30 mouse cellular contexts compared by ENCODE assay signal in the genomic region with DNA sequence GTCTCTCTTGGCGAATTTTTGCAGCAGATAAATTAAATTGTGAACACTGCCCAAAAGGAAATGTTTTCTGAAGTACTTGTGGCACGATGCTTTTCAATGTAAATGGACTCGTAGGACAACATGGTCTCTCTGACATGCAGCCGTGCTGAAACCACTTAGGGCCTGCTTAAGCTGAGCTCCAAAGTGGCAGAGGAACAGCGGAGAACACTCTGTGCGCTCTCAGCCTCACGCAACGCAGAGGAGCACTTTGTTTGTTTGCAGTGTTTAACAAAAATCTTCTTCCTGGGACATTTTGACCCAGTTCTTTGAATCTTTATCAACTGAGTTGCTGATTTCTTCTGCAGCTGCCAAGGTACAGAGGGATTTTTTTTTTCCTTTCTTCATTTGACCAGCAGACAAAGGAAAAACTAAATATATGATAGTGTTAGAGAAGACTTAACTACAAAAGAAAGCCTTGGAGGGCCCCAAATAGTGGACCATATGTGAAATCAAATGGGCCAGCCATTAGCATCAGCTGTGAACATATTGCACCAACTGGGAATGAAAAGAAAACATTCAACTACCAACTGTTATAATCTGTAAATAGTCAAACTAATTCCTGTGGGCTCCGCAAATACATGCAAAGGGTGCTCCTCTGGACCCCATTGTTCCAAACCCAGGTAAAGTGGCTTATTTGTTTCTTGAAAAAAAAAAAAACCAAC.
DNase-seq lines count a peak whose midpoint lies in the region; ATAC-seq lines count a peak whose summit lies in the region.
"Had no signal": no experiment of that assay in that cellular context is flagged by ENCODE, and none has a peak within 500 bp of the region (broad histone marks: within the 10 kb centered on the region; RNA-seq: fewer than 3 reads in every experiment).

No protein-coding gene starts in this region.

- WGBS in forebrain, embryonic 13.5 days: 63% methylated on average over 9 of the region's 9 CpGs
- 84% methylated on average over 9 of the region's 9 CpGs for WGBS in forebrain, embryonic 10.5 days

- 0 out of 2 replicates have a peak, but pooled peaks cover 3% of the 10 kb centered on the region for H3K4me1 ChIP-seq in forebrain, embryonic 13.5 days
- no peaks in the 10 kb centered on the region for H3K4me1 ChIP-seq in forebrain, embryonic 10.5 days
- no peaks in the 10 kb centered on the region for H3K4me1 ChIP-seq in megakaryocyte, embryonic 14.5 days
- H3K4me1 ChIP-seq: embryonic facial prominence, embryonic 13.5 days; heart, embryonic 12.5 days; limb, embryonic 13.5 days; midbrain, embryonic 13.5 days; neural tube, embryonic 13.5 days had no signal

- DNase-seq in forebrain, embryonic 10.5 days (ENCODE audit: extremely low spot score, low spot score): no peak
- peak; percentile 25 to 74 for DNase-seq in layer of hippocampus, adult 18-20 months (ENCODE audit: low spot score in 2 of 2)
- peak; percentile 10 to 15 for DNase-seq in layer of hippocampus, postnatal 36 days
- DNase-seq in lung, adult 18-20 months: no peak
- DNase-seq: adrenal gland, postnatal 10 days; cerebellum, adult 11-12 months; cerebellum, adult 9-11 months; gastrocnemius, adult 2 months; gastrocnemius, postnatal 36 days; heart, adult 18-20 months; kidney, adult 9 months; kidney, postnatal 10 days; lung, postnatal 36 days; right cerebral cortex, postnatal 4 days; thymus, adult 18-20 months; thymus, postnatal 36 days had no signal

- no peaks in the 10 kb centered on the region for H3K36me3 ChIP-seq in forebrain, embryonic 13.5 days (ENCODE audit: poor library complexity, severe bottlenecking)
- H3K36me3 ChIP-seq in forebrain, embryonic 10.5 days (replicated peaks): no peaks in the 10 kb centered on the region
- H3K36me3 ChIP-seq in megakaryocyte, embryonic 14.5 days (replicated peaks; ENCODE audit: low read length): no peaks in the 10 kb centered on the region
- H3K36me3 ChIP-seq: embryonic facial prominence, embryonic 13.5 days; heart, embryonic 12.5 days; limb, embryonic 13.5 days; midbrain, embryonic 13.5 days; neural tube, embryonic 13.5 days had no signal

- no peak overlapping the region for H3K27ac ChIP-seq in forebrain, embryonic 13.5 days
- no peak overlapping the region for H3K27ac ChIP-seq in forebrain, embryonic 10.5 days
- H3K27ac ChIP-seq: embryonic facial prominence, embryonic 13.5 days; gastrocnemius, adult 2 months; hindbrain, embryonic 14.5 days; limb, embryonic 13.5 days; midbrain, embryonic 13.5 days; neural tube, embryonic 13.5 days; stomach, postnatal 0 days had no signal

- no peaks in the 10 kb centered on the region for H3K27me3 ChIP-seq in forebrain, embryonic 13.5 days
- no peaks in the 10 kb centered on the region for H3K27me3 ChIP-seq in forebrain, embryonic 10.5 days (ENCODE audit: poor library complexity, severe bottlenecking)
- no peaks in the 10 kb centered on the region for H3K27me3 ChIP-seq in megakaryocyte, embryonic 14.5 days (replicated peaks)
- H3K27me3 ChIP-seq: CH12.LX; embryonic facial prominence, embryonic 13.5 days; heart, embryonic 12.5 days; limb, embryonic 13.5 days; midbrain, embryonic 13.5 days; neural tube, embryonic 13.5 days had no signal

- no peak overlapping the region for H3K9ac ChIP-seq in forebrain, embryonic 13.5 days
- H3K9ac ChIP-seq: embryonic facial prominence, embryonic 13.5 days; heart, embryonic 12.5 days; hindbrain, embryonic 14.5 days; limb, embryonic 13.5 days; midbrain, embryonic 13.5 days; neural tube, embryonic 13.5 days had no signal

- no peak overlapping the region for H3K4me2 ChIP-seq in forebrain, embryonic 13.5 days
- H3K4me2 ChIP-seq: embryonic facial prominence, embryonic 13.5 days; heart, embryonic 12.5 days; hindbrain, embryonic 14.5 days; limb, embryonic 13.5 days; liver, embryonic 11.5 days; midbrain, embryonic 13.5 days; neural tube, embryonic 13.5 days had no signal

- H3K4me3 ChIP-seq in forebrain, embryonic 13.5 days: no peak overlapping the region
- H3K4me3 ChIP-seq in forebrain, embryonic 10.5 days: no peak overlapping the region
- peak overlapping the region; percentile 14 for H3K4me3 ChIP-seq in megakaryocyte, embryonic 14.5 days (replicated peaks)
- H3K4me3 ChIP-seq: embryonic facial prominence, embryonic 13.5 days; gastrocnemius, adult 2 months; heart, embryonic 12.5 days; limb, embryonic 13.5 days; midbrain, embryonic 13.5 days; neural tube, embryonic 13.5 days had no signal

- ATAC-seq in forebrain, embryonic 13.5 days: peak; percentile 51; the same call in 1 of the 2 replicates
- no peak for ATAC-seq in megakaryocyte, adult 5-6 weeks (ENCODE audit: poor library complexity, severe bottlenecking)
- ATAC-seq in activated CD4-positive, CD25-positive, alpha-beta regulatory T cell, adult 4 months: no peak
- ATAC-seq: intestine, postnatal 0 days; midbrain, embryonic 13.5 days had no signal

- no peaks in the 10 kb centered on the region for H3K9me3 ChIP-seq in forebrain, embryonic 13.5 days (replicated peaks)
- no peaks in the 10 kb centered on the region for H3K9me3 ChIP-seq in forebrain, embryonic 10.5 days
- peaks cover 7% of the 10 kb centered on the region; the same call in 1 of the 2 replicates for H3K9me3 ChIP-seq in megakaryocyte, embryonic 14.5 days
- H3K9me3 ChIP-seq: embryonic facial prominence, embryonic 13.5 days; heart, embryonic 12.5 days; limb, embryonic 13.5 days; midbrain, embryonic 13.5 days; neural tube, embryonic 13.5 days had no signal

Comparison
In these comparisons a context has a peak if more than half of its experiments do, and no peak if none do; other contexts are left out.
1. DNase-seq: peak in layer of hippocampus, adult 18-20 months (2 of 2) and layer of hippocampus, postnatal 36 days (2 of 2); none in forebrain, embryonic 10.5 days (single experiment) and lung, adult 18-20 months (0 of 2).